Mouse (Mus musculus) adrenal gland, postnatal 25 days (tissue): ENCODE results near the gene C5ar2. TPM values are rescaled to one million over a fixed set of nuclear protein-coding genes. Genes with fewer than 3 reads are reported as not detected.

Experiments used
- DNase-seq: peaks from one replicate; pipeline ENCODE4 v3.0.0; 2021; ENCODE audit warnings: mixed read lengths
- total RNA-seq: library from RNA; stranded (reverse); gene quantifications from 2 replicates; pipeline ENCODE4 v1.2.3, GENCODE M21; 2021

Gene C5ar2
- total RNA-seq, 1 experiment from 2014 or later: 0.24 TPM

DNA sequence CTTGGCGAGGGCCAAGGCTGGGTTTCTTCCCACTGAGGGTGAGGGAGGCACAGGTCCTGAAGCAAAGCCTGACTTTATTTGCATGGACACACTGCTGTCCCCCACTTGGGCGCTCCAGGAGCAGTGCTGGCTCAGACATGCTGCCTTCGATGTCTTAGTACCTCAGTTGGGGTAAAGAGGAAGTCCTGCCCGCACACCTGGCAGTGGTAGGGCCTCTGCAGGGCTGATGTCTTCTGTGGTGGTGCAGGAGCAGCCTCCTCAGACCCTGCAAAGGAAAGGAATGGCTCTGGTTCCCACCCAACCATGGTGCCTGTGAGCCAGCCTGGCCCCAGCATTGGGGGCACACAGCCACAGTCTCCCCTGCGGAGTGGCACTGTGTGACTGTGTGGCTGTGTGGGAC is 46.8 kb downstream of the C5ar2 start:
- no peak for DNase-seq

DNA sequence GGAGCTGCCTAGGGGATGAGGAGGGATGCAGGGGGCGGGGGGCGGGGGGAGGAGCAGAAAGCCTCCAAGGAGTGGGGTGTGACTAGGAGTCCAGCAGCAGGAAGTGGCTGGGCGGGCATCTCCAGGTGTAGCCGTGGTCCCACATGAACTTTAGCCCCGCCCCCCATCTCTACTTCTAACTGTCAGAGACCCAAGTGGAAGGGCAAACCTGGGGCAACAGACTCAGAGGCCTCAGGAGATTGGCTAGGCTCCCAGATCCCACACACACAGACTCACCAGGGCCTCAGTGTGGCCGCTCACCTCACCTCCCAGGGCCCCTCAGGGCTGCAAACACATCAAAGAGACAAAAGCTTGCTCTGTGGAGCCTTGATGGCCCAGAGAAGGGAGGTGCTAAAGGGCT is 47.3 kb downstream of the C5ar2 start:
- DNase-seq: no peak

DNA sequence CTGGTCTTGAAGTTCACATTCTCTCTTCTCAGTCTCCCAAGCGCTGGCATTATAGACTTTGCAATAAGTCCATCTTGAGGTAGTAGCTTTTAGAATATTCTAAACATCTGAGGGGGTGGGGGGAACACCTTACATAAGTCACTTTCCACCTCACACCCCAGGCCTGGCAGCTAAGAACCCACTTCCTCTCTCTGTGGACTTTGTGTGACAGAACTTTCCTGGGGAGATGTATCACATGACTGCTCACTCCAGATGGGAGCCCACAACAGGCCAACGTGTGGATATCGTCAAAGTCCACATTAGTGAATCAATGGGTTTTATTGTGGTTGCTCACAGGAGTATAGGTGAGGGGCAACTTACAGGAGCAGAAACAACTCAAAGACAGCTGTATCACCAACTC is 50.3 kb downstream of the C5ar2 start:
- no peak for DNase-seq

DNA sequence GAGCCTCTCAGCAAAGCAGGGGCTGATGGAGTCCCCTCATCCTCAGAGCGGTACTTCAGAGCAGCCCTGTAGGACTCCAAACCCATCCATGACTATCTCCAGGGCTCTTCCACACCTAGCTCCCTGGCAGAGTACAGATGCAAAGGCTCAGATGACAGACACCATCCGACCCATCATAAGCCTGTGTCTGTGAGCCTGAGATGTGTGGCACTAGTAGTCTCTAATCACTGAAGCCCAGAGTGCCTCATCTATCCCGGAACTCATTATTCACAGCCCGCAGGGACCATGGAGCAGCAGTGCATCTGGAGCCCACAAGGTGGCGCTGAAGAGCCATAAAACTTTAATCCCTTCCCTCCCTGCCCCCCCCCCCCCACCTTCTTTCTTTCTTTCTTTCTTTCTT is 51.6 kb downstream of the C5ar2 start:
- DNase-seq: peak; percentile 77

DNA sequence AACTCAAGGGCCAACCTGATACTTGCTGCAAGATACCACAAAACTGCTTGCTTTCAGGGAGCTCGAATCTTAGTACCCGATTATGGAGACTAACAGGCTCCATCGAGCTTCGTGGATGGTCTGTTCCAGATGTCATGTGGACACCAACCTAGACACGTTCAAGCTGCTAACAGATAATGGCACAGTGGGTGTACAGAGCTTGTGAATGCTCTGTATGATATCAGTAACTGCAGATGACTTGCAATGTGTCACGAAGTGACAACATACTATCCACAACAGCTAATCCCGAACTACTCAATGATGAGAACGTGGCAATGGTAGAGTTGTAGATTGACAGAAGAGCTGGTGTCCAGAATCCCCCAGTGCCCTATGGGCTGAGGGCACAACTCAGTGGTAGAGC is 56.5 kb downstream of the C5ar2 start:
- DNase-seq: no peak

Other genes with a start within 250 kb of the C5ar2 start
- gene Bicra, start 196.2 kb downstream of the C5ar2 start, total RNA-seq: 14.0 and 22.5 TPM in 2 replicates
- 0.21 TPM in 1 of 2 replicates, not detected in the other for gene Zfp541, start 182.3 kb downstream of the C5ar2 start, total RNA-seq
- 137 and 149 TPM in 2 replicates for gene Napa, start 145.7 kb downstream of the C5ar2 start, total RNA-seq
- gene Kptn, start 124.3 kb downstream of the C5ar2 start, total RNA-seq: 20.4 and 26.7 TPM in 2 replicates
- gene Slc8a2, start 114.3 kb downstream of the C5ar2 start, total RNA-seq: 2.8 and 3.3 TPM in 2 replicates
- 10.9 and 12.9 TPM in 2 replicates for gene Meis3, start 69.1 kb downstream of the C5ar2 start, total RNA-seq
- 14.1 and 20.3 TPM in 2 replicates for gene Dhx34, start 22.1 kb downstream of the C5ar2 start, total RNA-seq
- gene C5ar1, start 15.4 kb upstream of the C5ar2 start, total RNA-seq: 2.0 and 3.2 TPM in 2 replicates
- 15.6 and 26.0 TPM in 2 replicates for gene Inafm1, start 29.5 kb upstream of the C5ar2 start, total RNA-seq
- gene Ccdc9, start 42.6 kb upstream of the C5ar2 start, total RNA-seq: 83.5 and 93.6 TPM in 2 replicates
- 6.8 and 11.5 TPM in 2 replicates for gene Bbc3, start 64.2 kb upstream of the C5ar2 start, total RNA-seq
- gene Sae1, start 143.7 kb upstream of the C5ar2 start, total RNA-seq: 67.1 and 74.1 TPM in 2 replicates
- gene Zc3h4, start 156.8 kb upstream of the C5ar2 start, total RNA-seq: 47.1 and 57.3 TPM in 2 replicates
- 62.2 and 70.3 TPM in 2 replicates for gene Tmem160, start 208.6 kb upstream of the C5ar2 start, total RNA-seq
- gene Npas1, start 233.6 kb upstream of the C5ar2 start, total RNA-seq: not detected in 2 replicates